Mouse (Mus musculus): ENCODE data around the gene Grpr. TPM values are rescaled to one million over a fixed set of nuclear protein-coding genes. Genes with fewer than 3 reads are reported as not detected.

The Grpr gene
- total and polyA plus RNA-seq, 3 experiments, result not detected

DNA sequence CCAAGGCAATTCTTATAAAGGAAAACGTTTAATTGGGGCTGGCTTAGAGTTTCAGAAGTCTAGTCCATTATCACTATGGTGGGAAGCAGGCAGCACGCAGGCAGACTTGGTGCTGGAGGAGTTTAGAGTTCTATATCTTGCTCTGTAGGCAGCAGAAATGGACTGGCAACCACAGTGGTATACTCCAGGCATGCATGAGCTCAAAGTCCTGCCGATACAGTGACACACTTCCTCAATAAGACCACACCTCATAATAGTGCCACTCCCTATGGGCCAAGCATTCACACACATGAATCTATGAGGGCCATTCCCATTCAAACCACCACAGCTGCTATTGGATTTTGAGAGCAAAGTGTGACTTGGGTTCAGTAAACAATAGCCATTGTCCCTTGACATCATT lies 47.4 kb downstream of the Grpr start:
- Histone ChIP-seq H3K36me3 (replicated peaks in 1 of 2; ENCODE audit: control insufficient read depth in 1 of 2, insufficient read depth in 1 of 2, low read length in 1 of 2) (no peaks in the 10 kb centered on the region), H3K9me3 (replicated peaks; ENCODE audit: low read length) (no peaks in the 10 kb centered on the region), H3K27ac (ENCODE audit: insufficient read depth, low read depth) (no peak overlapping the region), H3K27me3 (replicated peaks) (no peaks in the 10 kb centered on the region), H3K4me2 (ENCODE audit: insufficient read depth, low read depth, poor library complexity, severe bottlenecking) (no peak overlapping the region), H3K4me1 (ENCODE audit: control insufficient read depth in 1 of 2, insufficient read depth in 2 of 2) (no peaks in the 10 kb centered on the region), H3K79me2 (replicated peaks; ENCODE audit: control insufficient read depth, extremely low read depth, insufficient read depth, poor library complexity, severe bottlenecking) (no peaks in the 10 kb centered on the region), H3K9ac (ENCODE audit: insufficient read depth, low read depth) (no peak overlapping the region), H3K4me3 (replicated peaks in 1 of 3; ENCODE audit: low read depth in 2 of 3, low read length in 2 of 3, poor library complexity in 1 of 3) (no peak overlapping the region)
- TF ChIP-seq ZC3H11A (IDR thresholded peaks at IDR 0.05; ENCODE audit: low read depth, low read length) (no peak), ELF1 (IDR thresholded peaks at IDR 0.05; ENCODE audit: low read depth, low read length) (no peak), MEF2A (IDR thresholded peaks at IDR 0.05; ENCODE audit: borderline replicate concordance, low read depth, low read length) (no peak)
- DNase-seq (ENCODE audit: extremely low read depth), result no peak
- in situ Hi-C loops (cut with MboI; ENCODE audit: low pct_ligation_motif_present, low pct_unique_long_range_greater_than_20kb, low sequenced_read_pairs) (no loop called here), dilution Hi-C loops (cut with MboI; ENCODE audit: extremely low pct_ligation_motif_present, extremely low pct_unique_long_range_greater_than_20kb, low sequenced_read_pairs) (no loop called here)

Other genes with a start within 250 kb of the Grpr start
- gene Rnf138rt1, start 211.7 kb upstream of the Grpr start, total RNA-seq (2012; rRNA removed), result not detected in 2 replicates
- gene Rnf138rt1, start 211.7 kb upstream of the Grpr start, total RNA-seq (2014; rRNA removed), result not detected in 2 replicates
- not detected in 2 replicates for gene Rnf138rt1, start 211.7 kb upstream of the Grpr start, polyA plus RNA-seq (2012; ENCODE audit: insufficient read length, low read depth)